Mouse (Mus musculus) layer of hippocampus, adult 2 months (tissue): ENCODE results near the gene Peli1. TPM values are rescaled to one million over a fixed set of nuclear protein-coding genes. Genes with fewer than 3 reads are reported as not detected.
"Not testable (repeated sequence)": the region's sequence is repeated elsewhere in the genome, so short reads cannot be mapped to it uniquely, and the experiment has no call there.

ENCODE experiments used
- DNase-seq, 2 experiments: peaks; one replicate each; pipeline ENCODE4 v3.0.0; 2022; ENCODE audit warnings: low spot score in 2 of 2
- H3K27ac ChIP-seq: fragments of 200-600 bp; 2 replicates; pipeline ENCODE4 v1.8.1; 2022
- H3K4me3 ChIP-seq: fragments of 200-600 bp; 2 replicates; pipeline ENCODE4 v1.8.1; 2022; ENCODE audit warnings: mild to moderate bottlenecking
- CTCF ChIP-seq: fragments of 200-600 bp; conservative IDR thresholded peaks from 2 replicates; pipeline ENCODE4 v1.8.1; 2022; ENCODE audit warnings: antibody characterized with exemption, mild to moderate bottlenecking, moderate library complexity
- total RNA-seq, 2 experiments: library from RNA; stranded (reverse); gene quantifications; 2 replicates each; pipeline ENCODE4 v1.2.3; 2021

Peli1 gene
- total RNA-seq, 2 experiments from 2014 or later = 48.1 to 49.6 TPM

DNA sequence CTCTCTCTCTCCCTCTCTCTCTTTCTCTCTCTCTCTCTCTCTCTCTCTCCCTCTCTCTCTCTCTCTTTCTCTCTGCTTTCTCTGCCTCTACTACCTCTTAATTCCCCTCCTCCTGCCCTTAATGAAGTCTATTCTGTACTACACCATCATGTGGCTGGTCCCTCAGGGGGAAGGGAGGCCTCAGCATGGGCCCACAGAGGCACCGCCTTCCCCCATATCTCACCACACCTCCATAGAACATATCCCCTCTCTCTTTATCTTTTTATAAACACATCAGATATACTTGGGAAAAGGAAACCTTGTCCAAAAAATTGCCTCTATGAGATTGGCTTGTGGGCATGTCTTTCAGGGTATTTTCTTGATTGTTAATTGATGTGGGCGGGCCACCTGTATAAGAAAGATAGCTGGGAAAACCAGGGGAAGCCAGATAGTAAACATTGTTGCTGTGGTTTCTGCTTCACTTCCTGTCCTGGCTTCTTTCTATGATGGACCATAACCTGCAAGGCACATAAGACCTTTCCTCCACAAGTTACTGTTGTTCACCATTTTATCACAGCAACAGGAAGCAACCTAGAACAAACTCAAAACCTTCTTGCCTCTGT, 75.5 kb downstream of the Peli1 start:
- TF ChIP-seq CTCF = no peak
- Histone ChIP-seq H3K4me3 (no peak overlapping the region), H3K27ac (no peak overlapping the region)
- no peak for DNase-seq

DNA sequence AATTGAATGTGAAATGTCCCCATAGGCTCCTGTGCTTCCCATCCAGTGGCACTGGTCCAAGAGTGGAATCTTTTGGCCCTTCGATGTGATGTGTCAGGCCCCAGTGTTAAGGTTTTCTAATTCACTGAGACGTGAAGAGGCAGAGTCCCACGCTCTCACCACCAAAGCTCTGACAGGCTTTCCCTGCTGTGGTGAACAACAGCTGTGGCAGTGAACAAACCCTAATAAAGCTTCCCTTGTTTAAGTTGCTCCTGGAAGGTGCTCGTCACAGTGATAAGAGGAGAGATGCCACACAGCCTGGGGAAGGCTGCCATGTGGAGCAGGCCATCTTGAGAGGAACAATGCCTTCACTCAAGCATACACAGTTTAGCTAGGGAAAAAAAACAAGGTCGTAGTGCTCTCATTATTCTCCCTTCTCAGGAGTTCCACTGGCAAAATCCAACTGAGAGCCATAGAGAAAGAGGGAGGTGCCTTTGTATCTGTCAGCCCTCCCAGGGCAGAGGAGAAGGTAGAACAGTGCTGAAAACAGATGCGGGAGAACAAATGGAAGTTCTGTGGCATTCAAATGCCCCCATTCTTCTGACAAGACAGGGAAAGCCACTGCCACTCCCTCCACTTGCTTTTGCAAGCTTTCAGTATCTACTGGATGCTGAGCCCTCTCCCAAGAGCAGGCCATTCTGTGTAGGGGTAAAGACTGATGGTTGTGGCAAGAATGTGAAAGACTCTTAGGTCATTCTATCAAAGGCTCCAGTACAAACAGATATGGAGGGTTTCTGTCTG, 77.9 kb downstream of the Peli1 start:
- no peak overlapping the region for H3K4me3 ChIP-seq
- TF ChIP-seq CTCF = no peak
- DNase-seq = no peak

DNA sequence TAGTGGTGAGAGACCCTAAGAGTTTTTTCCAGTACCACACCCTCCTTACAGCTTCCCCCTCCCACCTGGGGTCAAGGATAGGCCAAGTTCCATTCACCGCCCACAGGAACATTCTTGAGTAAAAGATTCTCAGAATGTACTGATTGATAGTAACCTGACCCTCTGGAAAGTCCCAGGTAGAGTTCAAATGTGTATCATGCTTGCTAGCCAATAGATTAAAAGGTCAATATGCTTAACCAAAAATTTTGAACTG, 78.4 kb downstream of the Peli1 start:
- DNase-seq, H3K27ac ChIP-seq, H3K4me3 ChIP-seq: not testable (repeated sequence)

More for the DNA sequence above, 77.9 kb downstream of the Peli1 start:
- no peak overlapping the region for H3K27ac ChIP-seq

DNA sequence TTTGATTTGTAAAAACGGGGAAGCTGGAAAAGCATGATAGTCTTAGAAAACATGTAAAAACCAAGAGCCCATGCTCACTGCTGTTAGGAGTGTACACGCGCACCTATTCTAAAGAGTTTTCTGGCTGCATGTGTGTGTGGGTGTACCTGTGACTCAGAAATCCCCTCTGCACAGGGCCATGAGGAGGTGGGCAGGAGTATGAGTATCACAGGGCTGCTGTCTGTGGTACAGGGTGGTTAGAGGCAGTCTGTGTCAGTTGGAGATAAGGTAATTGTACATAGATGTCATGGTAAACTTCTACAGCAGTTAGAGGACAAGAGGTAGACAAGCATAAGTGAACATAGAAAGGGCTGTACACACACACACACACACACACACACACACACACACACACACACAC, 81.2 kb downstream of the Peli1 start:
- TF ChIP-seq CTCF = no peak
- DNase-seq = no peak
- no peak overlapping the region for H3K4me3 ChIP-seq
- H3K27ac ChIP-seq = no peak overlapping the region

DNA sequence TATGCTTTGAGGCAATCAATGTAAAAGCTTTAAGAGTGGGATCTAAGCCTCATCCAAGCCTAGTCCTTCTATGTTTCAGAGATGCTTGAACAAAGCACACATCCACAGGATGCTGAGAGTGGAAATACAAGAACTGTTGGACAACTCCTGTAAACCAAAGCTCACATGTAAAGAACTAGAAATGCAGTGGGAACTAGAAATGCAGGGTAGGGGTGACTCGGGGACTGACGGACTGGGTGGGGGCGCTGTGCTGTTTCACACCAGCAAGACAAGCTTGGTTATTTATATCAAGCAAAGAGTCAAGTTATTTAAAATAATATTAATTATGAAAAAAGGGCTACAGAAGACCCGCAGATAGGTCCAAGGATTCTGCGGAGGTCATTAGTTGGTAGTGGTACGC, 82.8 kb downstream of the Peli1 start:
- Histone ChIP-seq H3K27ac (peak overlapping the region; percentile 32), H3K4me3 (no peak overlapping the region)
- no peak for DNase-seq
- no peak for TF ChIP-seq CTCF

DNA sequence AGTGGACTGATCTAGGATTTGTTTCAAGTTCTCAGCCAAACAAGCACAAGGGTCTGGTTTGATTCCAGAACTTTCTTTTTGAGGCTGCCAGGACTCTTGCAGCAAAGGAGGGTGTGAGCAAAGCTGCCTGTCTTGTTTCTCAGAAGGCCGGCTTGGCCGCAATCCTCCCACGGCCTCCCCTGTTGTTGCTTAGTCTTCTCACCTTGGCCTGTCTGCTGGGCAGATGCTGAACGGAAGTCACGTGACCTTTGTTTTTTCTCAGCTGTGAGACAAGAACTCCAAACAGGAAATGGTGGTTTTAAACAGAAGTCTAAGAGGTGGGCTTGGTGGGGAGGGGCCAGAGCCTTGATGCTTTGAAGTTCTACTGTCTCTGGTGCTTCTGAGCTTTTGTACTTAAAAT, 83.3 kb downstream of the Peli1 start:
- no peak for DNase-seq
- TF ChIP-seq CTCF = no peak
- Histone ChIP-seq H3K27ac (peak overlapping the region; percentile 55), H3K4me3 (no peak overlapping the region)

DNA sequence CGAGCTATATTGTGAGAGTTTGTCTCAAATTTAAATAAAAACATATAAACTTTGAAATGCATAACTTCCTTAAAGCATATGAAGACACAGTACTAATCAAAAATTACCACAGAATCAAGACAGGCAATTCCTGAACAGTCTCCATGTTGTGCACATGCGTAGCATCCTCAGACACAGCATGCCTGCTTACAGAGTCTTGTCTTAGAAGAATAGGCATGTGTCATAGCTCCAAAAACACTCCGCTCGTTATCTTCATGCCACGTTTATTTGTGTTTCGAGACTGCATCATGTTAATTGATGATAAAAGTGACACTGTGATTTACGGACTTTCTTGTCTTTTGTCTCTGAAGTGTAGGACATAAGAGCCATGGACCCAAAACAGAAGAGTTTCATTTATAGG, 84.0 kb downstream of the Peli1 start:
- DNase-seq = no peak
- H3K27ac ChIP-seq = peak overlapping the region; percentile 55
- TF ChIP-seq CTCF = no peak
- H3K4me3 ChIP-seq = no peak overlapping the region

DNA sequence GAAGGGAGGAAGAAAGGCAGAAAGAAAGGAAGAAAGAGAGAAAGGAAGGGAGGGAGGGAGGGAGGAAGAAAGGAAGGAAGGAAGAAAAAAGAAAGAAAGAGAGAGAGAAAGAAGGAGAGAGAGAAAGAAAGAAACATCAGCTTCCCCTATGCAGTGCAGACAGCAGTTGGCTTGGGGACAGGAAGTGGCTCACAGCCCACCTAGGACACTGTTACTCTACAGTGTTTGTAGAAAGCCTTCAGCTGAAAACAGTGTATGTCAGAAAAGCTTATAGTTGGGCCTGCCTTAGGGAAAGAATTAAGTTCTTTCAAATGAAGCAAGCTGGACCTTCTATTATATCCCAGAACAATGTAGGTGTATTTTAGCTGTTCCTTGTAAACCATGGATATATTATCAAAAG, 85.4 kb downstream of the Peli1 start:
- no peak for TF ChIP-seq CTCF
- H3K27ac ChIP-seq = no peak overlapping the region
- no peak for DNase-seq
- H3K4me3 ChIP-seq = no peak overlapping the region

DNA sequence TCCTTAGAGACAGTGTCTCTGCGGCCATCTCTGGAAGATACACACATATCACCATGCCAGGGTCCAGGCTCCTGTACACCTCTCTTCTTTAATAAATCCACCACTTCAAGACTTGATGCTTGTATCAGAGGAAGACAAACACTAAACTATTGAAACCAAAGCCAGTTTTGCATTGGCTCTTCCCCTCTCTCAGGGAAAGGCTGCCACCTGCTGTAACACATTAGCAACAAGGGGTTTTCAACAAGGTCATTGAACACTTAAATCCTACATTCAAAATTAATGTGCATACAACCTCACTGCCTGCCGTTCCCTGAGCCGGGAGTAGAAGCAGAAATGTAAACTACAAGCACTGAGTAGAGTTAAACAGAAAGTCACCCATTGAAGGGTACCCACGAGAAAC, 87.3 kb downstream of the Peli1 start:
- no peak overlapping the region for H3K27ac ChIP-seq
- DNase-seq = peak; percentile 53 to 66
- no peak overlapping the region for H3K4me3 ChIP-seq
- TF ChIP-seq CTCF = peak; percentile 87

DNA sequence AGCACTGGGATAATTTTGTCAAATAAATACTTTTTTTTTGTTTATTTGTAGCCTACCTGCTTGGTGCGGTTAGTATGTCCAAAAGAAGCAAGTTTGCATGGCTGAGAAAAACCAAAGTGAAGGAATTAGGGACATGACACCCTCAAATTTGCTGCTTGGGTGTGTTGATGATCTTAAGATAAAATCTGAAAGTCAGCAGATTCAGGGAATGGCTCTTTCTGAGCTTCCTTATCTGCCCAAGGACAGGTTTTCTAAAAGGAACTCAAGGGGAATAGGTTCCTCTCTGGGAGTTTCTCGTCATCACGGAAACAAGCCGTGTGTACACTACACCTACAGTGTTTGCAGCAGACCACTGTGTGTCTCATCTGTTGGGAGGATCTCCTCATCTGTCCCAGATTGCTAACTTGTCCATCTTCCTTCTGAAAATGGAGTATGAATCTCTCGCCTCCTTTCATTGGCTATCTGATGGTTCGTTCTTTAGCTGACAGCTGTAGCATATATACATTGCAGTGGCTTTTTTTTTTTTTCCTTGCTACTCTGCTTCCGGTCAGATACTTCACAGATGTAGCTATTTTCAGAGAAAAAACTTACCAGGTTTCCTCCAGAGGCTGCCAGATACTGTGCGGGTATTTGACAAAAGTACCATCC, 88.0 kb downstream of the Peli1 start:
- DNase-seq = no peak
- TF ChIP-seq CTCF = no peak
- no peak overlapping the region for H3K4me3 ChIP-seq
- H3K27ac ChIP-seq = no peak overlapping the region

DNA sequence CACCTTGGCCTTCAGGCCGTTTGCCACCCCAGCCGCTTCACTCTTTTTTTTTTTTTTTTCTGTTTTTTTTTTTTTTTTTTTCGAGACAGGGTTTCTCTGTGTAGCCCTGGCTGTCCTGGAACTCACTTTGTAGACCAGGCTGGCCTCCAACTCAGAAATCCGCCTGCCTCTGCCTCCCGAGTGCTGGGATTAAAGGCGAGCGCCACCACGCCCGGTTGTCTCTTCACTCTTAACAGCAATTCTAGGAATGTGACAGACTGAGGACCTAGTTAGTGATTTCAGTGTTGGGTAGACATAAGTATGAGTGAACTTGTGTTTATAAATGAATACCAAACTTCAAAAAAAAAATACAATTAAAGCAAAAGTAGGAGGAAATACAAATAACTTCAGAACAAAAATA, 88.8 kb downstream of the Peli1 start:
- H3K4me3 ChIP-seq, H3K27ac ChIP-seq, DNase-seq: not testable (repeated sequence)

DNA sequence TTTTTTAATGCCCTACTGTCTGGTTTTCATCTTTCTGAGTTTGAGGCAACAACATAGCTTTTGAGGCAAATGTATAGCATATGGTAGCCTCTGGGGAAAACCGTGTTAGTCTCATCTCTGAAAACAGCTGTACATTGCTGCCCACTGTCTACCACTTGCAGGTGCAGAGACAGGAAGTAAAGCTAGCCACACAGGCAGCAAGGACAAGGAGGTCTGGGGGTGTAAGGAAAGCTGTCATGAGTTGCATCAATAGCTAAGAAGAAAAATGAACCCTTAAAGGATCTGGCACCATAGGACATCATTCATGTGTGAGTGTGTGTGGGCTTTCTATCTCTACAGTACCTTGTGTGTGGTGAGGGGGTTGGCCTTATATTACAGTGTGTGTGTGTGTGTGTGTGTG, 89.6 kb downstream of the Peli1 start:
- Histone ChIP-seq H3K4me3 (no peak overlapping the region), H3K27ac (no peak overlapping the region)
- no peak for DNase-seq
- TF ChIP-seq CTCF = no peak

DNA sequence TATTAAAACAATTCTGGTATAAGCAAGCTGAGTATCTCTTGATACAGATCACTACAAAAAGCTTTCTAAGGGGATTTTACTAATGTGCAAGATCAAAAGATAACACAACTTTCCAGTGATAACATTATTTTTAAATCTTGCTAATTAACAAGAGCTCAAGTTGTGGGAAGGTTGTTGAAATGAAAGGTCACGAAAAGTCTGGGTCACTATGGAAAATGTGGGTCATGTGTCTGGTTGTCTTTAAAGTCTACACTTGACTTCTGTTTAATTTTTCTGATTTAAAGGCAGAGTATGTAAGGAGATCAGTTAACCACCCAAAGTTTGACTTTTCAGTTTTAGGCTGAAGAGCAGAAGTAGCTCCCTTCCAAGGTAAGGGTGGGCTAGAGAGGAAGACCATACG, 90.5 kb downstream of the Peli1 start:
- no peak overlapping the region for H3K27ac ChIP-seq
- no peak overlapping the region for H3K4me3 ChIP-seq
- no peak for TF ChIP-seq CTCF
- no peak for DNase-seq

DNA sequence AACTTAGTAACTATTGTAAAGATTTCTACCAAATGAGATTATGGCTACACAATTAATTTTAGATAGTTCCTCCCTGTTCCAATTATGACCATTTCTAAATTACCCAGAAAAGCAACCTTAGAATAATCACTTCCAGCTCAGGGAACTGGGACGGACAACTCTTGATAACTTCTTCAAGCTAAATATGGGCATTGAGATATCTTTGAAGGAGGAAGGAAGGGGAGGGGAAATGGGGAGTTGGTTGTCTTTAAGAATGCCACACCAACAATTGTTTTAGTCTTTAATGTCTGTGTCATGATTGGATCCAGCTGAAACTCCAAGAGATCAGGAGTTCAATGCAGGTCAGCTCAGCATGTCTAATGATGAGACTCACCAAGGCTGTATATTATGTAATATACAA, 91.6 kb downstream of the Peli1 start:
- H3K4me3 ChIP-seq = no peak overlapping the region
- no peak overlapping the region for H3K27ac ChIP-seq
- TF ChIP-seq CTCF = no peak
- no peak for DNase-seq

DNA sequence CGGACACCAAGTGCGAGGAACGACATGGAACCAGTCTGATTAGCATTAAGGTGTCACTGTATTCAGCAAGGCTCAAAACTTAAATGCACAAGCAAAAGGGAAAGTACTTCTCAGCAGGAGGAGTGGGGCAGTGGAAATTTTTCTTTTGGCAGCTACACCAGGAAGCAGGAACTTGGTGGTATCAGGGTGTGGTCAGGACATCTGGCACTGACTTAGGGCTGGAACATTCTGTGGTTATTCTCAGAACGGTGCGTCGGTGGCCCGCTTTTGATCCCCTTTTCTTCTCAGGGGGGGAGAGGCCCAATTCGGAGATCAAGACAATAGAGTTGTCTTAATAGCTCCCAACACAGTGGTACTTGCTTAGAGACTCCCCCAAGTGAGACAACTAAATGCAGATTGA, 100.7 kb downstream of the Peli1 start:
- H3K27ac ChIP-seq, DNase-seq, H3K4me3 ChIP-seq: not testable (repeated sequence)
